Mouse (Mus musculus) cerebellum, postnatal 4 days (tissue): ENCODE results near the gene Rgs14.

Source experiments
- DNase-seq, 2 experiments: peaks; one replicate each; pipeline ENCODE4 v3.0.0; 2022; ENCODE audit warnings: low spot score in 2 of 2, mixed read lengths in 1 of 2

The Rgs14 gene

DNA sequence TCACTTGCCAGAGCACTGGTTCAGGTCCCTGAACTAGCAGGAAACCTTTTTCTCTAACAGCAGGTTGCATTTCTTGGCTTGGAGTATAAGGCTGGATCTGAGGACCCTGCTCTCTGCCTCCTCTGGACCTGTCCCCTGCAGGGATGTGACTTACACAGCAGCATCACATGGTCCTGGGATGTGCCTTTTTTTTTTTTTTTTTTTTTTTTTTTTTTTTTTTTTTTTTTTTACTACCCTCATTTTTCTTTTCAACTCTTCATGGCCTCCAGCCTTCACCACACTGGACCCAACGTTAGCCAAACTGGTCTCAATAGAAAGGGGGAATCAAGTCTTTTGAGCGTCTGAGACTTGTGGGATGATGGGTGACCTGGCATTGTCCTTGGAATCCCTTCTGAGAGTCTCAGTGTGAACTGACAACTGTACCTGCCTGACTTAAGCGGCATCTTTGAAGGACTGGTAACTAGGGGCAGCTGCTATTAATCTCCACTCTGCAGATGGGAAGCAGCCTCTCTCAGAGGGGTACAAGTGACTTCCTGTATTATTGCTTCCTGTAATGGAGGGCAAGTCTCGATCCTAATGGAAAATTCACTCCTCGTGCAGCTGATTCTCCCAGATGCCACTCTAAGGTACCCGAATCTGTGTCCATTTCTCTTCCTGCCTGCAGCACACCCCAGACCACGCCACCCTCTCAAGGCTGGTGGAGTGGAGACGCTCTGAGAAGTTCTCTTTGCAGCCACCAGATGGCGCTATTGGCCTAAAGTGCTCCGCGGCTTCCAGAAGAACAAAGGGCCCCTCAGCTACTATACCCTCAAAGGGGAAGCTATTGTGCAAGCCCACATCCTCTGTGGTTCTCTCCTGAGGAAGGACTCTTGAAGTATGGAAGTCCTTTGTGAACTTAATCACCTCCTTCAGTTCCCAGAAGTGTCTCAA is 35.6 kb downstream of the Rgs14 start:
- DNase-seq: peak; percentile 71 to 87

DNA sequence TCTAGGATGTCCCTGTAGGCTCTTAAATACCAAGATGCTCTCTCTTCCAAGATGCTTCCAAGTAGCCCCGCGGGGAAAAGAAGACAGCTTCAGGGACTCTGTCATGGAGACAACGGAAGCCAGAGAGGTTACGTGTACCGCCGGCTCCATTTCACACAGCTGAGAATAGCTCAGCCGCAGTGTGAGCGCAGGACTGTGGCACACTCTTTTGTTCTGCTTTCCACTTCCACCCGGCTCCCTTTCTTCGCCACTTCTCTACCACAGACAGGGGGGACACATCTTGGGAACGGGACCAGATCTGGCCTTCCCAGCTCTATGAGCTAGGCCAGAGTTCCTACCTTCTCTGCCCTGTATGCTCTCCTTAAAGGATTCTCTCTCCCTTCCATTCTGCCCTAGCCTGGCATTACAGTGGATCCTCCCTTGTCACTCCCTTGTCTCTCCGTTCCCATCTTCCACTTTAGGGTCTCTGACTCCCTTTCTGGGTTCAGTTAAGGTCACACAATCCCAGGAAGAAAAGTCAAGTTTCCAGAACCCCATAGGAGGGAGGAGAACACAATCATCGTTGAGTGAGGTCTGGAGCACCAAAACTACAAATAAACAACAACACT is 36.4 kb downstream of the Rgs14 start:
- no peak for DNase-seq

DNA sequence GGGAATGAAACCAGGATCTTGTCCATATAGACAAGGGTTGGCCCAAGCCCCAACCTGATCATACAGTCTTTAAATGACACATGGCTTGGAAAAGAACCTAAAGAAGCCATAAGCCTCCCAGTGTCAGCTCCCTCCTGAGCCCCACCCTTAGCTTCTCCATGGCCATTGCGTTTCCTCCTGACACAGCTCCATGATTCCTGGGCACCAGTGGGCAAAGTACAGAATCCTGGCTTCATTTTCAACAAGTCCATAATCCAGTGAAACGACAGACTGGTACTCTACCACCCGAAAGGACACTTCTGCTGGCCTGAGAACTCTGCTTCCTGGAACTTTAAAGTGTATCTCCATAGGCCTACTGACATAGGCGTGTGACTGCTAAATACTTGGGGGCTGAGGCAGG is 37.8 kb downstream of the Rgs14 start:
- DNase-seq: no peak

DNA sequence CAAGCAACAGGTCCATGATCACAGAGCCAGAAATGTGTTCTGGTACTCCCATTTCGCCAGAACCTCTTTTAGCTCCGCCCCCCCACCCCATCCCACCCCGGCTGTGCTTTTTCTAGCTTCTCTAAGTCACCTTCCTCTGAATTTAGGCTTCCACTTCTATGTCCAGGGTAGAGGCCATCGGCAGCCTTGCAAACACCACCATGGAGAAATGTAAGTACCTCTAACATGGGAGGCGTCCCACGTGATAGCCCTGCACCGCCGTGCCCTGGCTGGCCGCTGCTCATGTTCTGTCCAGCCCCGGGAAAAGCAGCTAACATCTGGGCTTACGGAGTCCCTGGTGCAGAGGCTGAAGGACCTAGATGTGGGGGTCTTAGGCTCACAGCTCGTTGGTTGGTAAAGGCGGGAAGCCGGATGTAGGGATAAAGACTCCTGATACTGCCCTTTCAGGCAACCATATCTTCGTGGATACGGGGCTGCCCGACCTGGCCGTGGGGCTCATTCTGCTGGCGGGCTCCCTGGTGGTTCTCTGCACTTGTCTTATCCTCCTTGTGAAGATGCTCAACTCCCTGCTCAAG is 39.1 kb downstream of the Rgs14 start:
- DNase-seq: no peak

DNA sequence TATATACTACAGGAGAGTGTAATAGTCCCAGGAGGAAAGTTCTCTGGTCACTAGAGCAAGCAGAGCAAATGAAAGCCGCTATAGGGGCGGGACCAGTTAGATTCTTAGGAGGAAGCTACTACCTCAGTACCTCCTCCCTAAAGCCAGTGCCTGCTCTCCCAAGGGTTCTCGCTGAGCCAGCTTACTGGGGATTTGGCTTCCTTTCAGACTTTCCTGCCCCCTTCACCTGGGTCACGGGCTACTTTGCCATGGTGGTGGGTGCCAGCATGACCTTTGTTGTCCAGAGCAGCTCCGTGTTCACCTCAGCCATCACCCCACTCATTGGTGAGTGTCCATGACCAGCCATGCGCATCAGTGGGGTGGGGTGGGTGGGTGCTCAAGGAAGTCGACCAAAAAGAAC is 42.3 kb downstream of the Rgs14 start:
- DNase-seq: no peak

DNA sequence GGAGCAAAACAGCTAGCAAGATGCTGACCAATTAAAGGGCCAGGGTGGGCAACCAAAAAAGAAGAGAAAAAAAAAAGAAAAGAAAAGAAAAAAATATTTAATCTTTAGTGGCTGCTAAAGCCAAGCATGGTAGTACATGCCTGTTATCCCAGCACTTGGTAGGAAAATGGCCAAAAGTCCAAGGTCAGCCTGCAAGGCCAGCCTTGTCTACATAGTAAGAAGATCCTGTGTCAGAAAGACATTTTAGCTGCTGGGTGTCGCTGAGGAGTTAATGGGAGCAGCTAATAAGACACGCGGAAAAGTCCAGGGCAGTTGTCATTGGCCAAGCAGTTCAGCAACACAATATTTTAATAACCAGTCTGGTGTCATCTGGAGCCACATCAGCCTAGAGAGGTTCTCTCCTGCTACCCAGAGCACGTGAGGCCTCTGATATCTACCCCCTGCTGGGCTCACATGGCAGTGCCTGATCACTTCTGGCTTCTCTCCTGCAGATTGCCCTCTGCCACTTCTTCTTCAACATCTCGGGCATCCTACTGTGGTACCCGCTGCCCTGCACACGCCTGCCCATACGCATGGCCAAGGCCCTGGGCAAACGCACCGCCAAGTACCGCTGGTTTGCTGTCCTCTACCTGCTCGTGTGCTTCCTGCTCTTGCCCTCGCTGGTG is 43.2 kb downstream of the Rgs14 start:
- no peak for DNase-seq

DNA sequence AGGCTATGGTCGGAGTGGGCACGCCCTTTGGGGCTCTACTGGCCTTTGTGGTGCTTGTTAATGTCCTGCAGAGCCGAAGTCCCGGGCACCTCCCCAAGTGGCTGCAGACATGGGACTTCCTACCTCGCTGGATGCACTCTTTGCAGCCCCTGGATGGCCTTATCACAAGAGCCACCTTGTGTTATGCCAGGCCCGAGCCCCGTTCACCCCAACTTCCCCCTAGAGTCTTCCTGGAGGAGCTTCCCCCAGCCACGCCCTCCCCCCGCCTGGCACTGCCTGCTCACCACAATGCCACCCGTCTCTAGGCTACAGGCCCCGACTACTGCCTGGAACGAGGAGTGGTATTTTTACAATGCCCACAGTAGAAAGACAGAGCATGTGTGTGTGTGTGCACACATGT is 43.8 kb downstream of the Rgs14 start:
- DNase-seq: no peak

DNA sequence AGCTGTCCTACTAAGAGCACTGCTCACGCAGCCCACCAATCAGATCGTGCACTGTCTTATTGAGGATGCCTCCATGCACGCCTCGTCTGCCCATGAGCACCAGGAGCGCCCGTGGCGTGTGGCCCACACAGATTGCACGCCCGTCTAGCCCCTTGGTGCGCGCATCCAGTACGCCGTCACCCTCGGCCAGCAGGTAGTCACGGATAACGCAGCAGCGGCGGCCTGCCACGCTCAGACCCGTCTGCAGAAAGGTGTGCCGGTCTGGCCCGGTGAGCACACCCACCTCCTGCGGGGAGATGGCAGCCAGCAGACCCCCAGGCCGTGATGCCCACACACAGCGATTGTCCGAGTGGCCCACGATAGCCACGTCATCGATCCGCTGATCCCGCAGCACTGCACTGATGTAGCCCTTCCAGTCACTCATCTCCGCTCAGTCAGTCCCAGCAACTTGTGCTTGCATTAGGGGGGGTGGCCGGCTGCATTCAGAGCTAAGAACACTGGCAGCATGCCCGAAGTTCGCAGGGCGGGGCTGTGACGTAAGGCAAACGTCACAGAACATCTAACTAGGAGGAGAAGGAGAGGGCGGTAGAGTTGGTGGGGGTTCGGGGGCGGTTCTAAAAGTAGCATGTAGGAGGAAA is 45.3 kb downstream of the Rgs14 start, which contains the start of gene Pfn3:
Pfn3 (minus strand) TSS at position 490 of the 638 bp plus-strand sequence.
- peak; percentile 28 to 45 for DNase-seq

DNA sequence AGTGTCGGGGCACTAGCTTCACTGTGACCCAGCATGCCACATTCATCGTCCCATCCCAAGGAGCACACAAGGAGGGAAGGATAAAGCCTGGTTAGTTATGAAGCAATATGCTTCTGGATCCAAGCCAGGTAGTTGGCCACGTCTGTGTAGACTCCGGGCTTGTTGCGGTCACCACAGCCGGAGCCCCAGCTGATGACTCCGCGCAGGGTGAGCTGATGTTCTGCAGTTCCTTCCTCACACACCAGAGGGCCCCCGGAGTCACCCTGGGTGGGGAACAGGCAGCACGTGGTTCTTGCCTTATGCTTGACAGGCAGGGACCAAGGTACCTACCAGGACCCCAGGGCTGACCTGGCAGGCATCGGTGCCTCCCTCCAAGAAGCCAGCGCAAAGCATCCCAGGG is 48.5 kb downstream of the Rgs14 start:
- peak; percentile 81 to 91 for DNase-seq

DNA sequence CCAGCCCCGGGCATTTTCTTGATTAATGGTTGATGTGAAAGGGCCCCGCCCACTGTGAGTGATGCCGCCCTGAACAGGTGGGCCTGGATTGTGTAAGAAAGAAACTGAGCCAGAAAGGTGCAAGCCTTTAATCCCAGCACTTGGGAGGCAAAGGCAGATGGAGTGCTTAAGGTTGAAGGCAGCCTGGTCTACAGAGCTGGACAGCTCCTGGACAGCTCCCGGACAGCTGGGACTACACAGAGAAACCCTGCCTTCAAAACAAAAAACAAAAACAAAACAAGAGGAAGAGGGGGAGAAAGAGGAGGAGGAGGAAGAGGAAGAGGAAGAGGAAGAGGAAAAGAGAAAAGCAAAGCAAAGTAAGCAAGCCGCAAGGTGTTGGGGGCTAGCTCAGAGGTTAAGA is 49.6 kb downstream of the Rgs14 start:
- DNase-seq: no peak

DNA sequence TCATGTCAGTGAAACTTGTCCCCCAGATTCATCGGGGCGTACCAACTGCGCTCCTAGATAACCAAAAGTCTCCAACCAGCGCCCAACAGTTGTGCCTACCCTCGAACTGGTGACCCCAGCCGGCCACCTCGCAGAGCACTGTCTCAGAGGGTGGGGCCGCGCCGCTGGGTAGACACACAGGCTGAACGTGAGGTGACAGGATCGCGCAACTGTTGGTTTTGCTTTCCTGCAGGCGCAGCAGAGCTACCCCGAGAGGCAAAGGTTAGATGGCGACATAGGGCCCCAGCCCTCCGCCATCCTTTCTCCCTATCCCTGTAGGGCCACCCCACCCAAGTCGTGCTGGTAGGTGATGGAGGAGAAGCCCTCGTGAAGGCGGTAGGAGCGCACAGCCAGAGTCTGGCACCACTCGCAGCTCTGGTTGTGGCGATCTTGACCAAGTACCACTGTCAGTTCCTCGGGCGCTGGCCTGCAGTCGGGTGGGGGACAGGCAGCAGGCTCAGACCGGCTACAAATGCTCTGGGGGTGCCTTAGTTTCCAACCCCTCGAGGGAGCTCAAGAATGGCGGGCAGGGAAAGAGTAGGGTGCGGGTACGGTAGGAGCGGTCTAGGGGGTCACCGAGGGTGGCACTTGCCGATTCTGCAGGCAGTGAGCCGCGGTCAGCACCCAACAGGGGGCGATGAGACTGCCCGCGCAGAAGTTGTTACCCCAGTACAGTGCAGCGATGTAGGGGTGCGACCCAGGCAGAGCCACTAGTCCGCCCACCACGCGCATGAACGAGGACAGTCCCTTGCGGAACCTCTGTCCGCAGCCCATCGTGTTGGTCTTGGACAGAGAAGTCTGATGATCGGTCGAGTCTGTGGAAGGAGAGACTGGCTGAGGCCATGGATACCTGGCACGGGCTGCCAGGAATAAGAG is 50.7 kb downstream of the Rgs14 start:
- DNase-seq: no peak

DNA sequence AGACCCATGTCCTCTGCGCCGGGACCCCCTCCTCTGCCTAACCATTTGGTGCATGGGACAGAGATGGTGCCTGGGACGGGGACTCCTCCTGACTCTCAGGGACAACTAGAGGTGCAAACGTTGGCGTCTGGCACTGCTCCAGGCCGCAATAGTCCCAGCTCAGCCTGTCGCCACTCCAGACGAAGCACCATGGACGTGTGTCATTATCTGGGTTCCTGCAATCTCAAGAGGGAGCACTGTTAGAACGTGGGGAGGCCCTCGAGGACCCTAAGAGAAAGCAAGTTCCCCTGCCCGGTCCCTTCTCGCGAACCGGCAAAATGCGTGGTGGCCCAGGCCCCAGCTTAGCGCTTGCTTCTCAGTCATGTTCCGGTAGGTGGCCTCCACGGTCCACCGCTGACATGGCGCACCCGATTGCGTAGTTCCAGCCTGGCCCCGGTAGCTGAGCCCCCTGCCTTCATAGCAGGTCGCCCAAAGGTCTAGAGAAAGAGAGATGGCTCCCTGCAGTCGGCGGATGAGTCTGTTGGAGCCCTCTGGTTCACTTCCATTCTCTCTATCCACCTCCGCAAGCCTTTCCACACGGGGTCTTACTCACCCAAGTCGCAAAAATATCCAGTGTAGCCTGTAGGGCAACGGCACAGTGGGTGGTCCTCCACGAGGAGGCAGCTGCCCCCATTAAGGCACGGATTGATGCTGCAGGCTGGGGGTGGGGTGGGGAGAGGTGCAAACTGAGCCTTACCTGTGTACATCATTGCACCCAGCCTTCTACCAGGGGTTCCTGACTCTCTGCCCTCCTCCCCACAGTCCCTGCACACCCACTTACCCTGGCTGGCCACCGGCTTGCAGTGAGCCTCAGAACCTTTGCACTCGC is 51.6 kb downstream of the Rgs14 start:
- DNase-seq: peak; percentile 47 to 65

DNA sequence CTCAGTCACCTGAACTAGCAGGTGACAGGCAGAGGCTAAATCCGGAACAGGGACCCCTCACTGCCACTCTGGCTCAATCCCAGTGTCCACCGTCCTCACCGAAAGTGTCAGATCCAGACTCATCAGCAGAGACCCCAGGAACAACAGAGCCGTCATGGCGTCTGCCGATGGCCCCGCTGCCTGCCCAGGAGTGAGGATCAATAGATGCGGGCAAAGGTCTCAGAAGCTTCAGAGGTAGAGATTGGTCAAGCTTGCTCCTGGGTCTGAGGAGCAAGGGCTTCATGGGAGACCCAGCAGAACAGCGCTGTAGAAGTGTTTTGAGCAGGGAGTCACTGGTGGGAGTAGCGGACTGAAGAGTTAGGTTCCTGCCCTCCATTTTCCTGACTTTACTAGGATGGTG is 57.1 kb downstream of the Rgs14 start, which contains the start of gene F12:
F12 (minus strand) TSS at position 181 of the 400 bp plus-strand sequence.
- DNase-seq: no peak

DNA sequence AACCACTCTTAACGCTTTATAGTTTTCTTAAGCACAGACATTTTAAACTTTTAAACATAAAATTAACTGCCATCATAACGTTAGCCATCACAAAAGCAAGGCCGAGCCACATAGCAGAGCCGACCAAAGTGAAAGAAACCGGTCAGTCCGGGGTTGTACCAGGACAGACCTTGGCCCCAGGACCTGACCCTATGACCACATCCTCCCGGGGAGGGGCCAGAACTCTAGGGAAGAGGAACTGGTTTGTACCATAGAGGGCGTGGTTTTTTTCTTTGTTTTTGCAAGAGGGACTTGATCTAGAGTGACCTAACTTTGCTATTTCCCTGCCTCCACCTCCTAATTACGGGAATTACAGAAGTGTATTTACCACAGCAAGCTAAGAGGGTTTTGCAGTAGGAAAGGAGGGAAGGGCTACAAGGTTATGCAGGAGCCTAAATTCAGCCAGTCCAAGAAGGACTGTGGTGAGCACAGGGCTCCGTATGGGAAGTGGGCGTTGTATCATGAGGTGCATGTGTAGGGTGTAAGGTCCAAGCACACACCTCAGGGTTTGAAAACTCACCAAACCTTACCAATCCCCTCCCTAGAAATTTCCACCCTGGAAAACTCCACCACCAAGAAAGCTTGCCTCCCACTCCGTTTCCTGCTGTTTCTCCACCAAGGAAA is 59.8 kb downstream of the Rgs14 start:
- DNase-seq: no peak

DNA sequence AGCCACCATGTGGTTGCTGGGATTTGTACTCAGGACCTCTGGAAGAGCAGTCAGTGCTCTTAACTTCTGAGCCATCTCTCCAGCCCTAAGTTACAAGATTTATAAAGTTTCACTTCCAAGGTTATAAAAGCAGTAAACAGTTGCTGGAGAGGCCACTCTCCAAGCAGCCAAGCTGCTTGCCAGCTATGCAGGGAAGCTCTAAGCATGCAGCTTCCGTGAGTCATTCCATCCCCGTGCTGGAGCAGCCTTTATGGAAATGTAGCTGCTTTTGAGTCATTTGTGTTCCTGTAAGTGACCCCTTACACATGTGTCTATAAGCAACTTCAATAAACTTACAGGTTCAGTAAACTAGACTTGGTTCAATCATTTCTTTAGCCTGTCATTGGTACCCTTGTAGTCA is 61.0 kb downstream of the Rgs14 start:
- DNase-seq: no peak

DNA sequence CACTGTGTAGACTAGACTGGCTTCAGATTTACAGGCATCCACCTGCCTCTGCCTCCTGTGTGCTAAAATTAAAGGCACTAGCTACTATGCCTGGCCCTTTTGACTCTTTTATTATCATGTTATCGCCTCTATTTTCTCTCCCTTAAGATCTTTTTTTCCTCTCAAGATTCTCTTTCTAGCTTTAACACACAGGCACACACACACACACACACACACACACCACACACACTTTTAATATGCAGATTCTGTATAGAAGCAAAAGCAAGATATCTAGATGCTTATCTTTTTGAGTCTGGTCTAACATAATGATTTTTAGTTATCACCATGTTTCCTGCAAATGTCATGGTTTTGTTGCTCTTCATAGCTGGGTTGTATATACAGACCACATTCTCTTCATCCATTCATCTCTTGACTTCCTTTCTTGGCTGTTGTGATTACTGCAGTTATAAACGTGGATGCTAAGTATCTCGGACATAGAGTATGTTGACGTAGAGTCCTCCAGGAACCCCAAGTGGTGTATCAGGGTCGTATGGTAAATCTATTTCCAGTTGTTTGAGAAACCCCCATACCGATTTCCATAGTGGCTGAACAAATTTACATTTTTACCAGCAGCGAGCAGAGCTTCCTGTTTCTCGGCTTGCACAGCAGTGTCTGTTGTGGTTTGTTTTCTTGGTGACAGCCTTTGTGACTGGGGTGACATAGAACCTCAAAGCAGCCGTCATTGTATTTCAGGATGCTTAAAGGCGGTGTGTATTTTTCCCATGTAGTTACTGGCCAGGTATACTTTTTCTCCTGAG is 62.6 kb downstream of the Rgs14 start:
- DNase-seq: no peak
